Mouse (Mus musculus): ENCODE data around the gene Zscan18. TPM values are rescaled to one million over a fixed set of nuclear protein-coding genes. Genes with fewer than 3 reads are reported as not detected.

The Zscan18 gene
- total RNA-seq (2023): 1 to 10 TPM; 2.6 to 3.1 TPM

GRCm38 (mm10) chr7:12802866-12803726 lies at the start of gene Zscan18:
TSS of gene Zscan18 (minus strand) at chr7:12803635.

GRCm38 (mm10) chr7:12834162-12835120 lies 31.0 kb upstream of the Zscan18 start, which contains the start of gene Zfp110:
TSS of gene Zfp110 (plus strand) at chr7:12834761.

GRCm38 (mm10) chr7:12818521-12819295 lies 15.3 kb upstream of the Zscan18 start, which contains the start of gene Zfp329:
TSS of gene Zfp329 (minus strand) at chr7:12818858.

GRCm38 (mm10) chr7:12734904-12735303 lies 68.5 kb downstream of the Zscan18 start, which contains the start of gene Vmn2r56:
TSS of gene Vmn2r56 (minus strand) at chr7:12735004.

Other genes starting within 250 kb of the Zscan18 start
- gene Vmn2r53, start 194.8 kb downstream of the Zscan18 start, total RNA-seq (2023): under 1 TPM; 0.02 to 0.04 TPM
- gene Vmn2r54, start 163.3 kb downstream of the Zscan18 start, total RNA-seq (2023): not detected
- gene Vmn2r55, start 118.6 kb downstream of the Zscan18 start, total RNA-seq (2023): not detected
- not detected for gene Vmn2r56, start 68.6 kb downstream of the Zscan18 start, total RNA-seq (2023)
- 1 to 10 TPM; 2.5 to 2.7 TPM for gene Zfp329, start 15.2 kb upstream of the Zscan18 start, total RNA-seq (2023)
- gene Zfp110, start 31.1 kb upstream of the Zscan18 start, total RNA-seq (2023): 10 to 100 TPM; 29.5 to 30.2 TPM
- gene Zfp128, start 77.5 kb upstream of the Zscan18 start, total RNA-seq (2023): 1 to 10 TPM; 1.5 to 1.8 TPM
- 1 to 10 TPM; 5.1 to 6.0 TPM for gene Zscan22, start 94.2 kb upstream of the Zscan18 start, total RNA-seq (2023)
- gene Rps5, start 118.7 kb upstream of the Zscan18 start, total RNA-seq (2023): 100 to 1,000 TPM; 728 to 811 TPM
- gene Rnf225, start 123.8 kb upstream of the Zscan18 start, total RNA-seq (2023): under 1 TPM; 0.18 to 0.38 TPM
- 1 to 10 TPM; 2.2 to 3.3 TPM for gene Zfp324, start 162.2 kb upstream of the Zscan18 start, total RNA-seq (2023)
- gene Zfp446, start 174.2 kb upstream of the Zscan18 start, total RNA-seq (2023): 1 to 10 TPM; 1.7 to 1.9 TPM
- gene Slc27a5, start 194.6 kb upstream of the Zscan18 start, total RNA-seq (2023): not detected
- 100 to 1,000 TPM; 149 to 185 TPM for gene Trim28, start 195.5 kb upstream of the Zscan18 start, total RNA-seq (2023)
- 10 to 100 TPM; 11.2 to 12.6 TPM for gene Zbtb45, start 206.4 kb upstream of the Zscan18 start, total RNA-seq (2023)
- 100 to 1,000 TPM; 160 to 170 TPM for gene Chmp2a, start 231.2 kb upstream of the Zscan18 start, total RNA-seq (2023)
- 10 to 100 TPM; 90.7 to 95.5 TPM for gene Ube2m, start 234.6 kb upstream of the Zscan18 start, total RNA-seq (2023)

All from neutrophil, adult 59 days (primary cell).